Mouse (Mus musculus): ENCODE measurements around the gene Myo1d. TPM values are rescaled to one million over a fixed set of nuclear protein-coding genes. Genes with fewer than 3 reads are reported as not detected.
A peak's percentile ranks its signal among the peaks of the same experiment; 100 is the strongest.

Myo1d gene
- polyA plus RNA-seq, 1 experiment from 2014 or later: 2.9 TPM

GRCm38 (mm10) chr11:80789647-80790240 lies 9.9 kb upstream of the Myo1d start:
- Histone ChIP-seq H3K4me3 (ENCODE audit: low read depth, low read length) (no peak overlapping the region), H3K27me3 (ENCODE audit: control insufficient read depth, insufficient read depth, low read depth, low read length) (0 out of 2 replicates have a peak, but pooled peaks cover 2% of the 10 kb centered on the region), H3K9me3 (replicated peaks; ENCODE audit: control insufficient read depth, low read length, poor library complexity, severe bottlenecking) (no peaks in the 10 kb centered on the region), H3K4me1 (ENCODE audit: control insufficient read depth, insufficient read depth, low read length) (no peaks in the 10 kb centered on the region), H3K36me3 (ENCODE audit: control insufficient read depth, insufficient read depth, low read length) (no peaks in the 10 kb centered on the region), H3K27ac (ENCODE audit: low read length) (no peak overlapping the region), H3K4me2 (ENCODE audit: low read length) (no peak overlapping the region), H3K9ac (ENCODE audit: low read depth, low read length) (no peak overlapping the region)
- 70% methylated on average over 7 of the region's 7 CpGs for WGBS
- no peak for ATAC-seq

GRCm38 (mm10) chr11:80785672-80786071 lies 5.8 kb upstream of the Myo1d start:
- WGBS: 86% methylated on average over 5 of the region's 5 CpGs
- Histone ChIP-seq H3K9ac (ENCODE audit: low read depth, low read length) (no peak overlapping the region), H3K27ac (ENCODE audit: low read length) (no peak overlapping the region), H3K27me3 (ENCODE audit: control insufficient read depth, insufficient read depth, low read depth, low read length) (0 out of 2 replicates have a peak, but pooled peaks cover 2% of the 10 kb centered on the region), H3K4me1 (ENCODE audit: control insufficient read depth, insufficient read depth, low read length) (no peaks in the 10 kb centered on the region), H3K9me3 (replicated peaks; ENCODE audit: control insufficient read depth, low read length, poor library complexity, severe bottlenecking) (no peaks in the 10 kb centered on the region), H3K4me3 (ENCODE audit: low read depth, low read length) (no peak overlapping the region), H3K36me3 (ENCODE audit: control insufficient read depth, insufficient read depth, low read length) (no peaks in the 10 kb centered on the region), H3K4me2 (ENCODE audit: low read length) (no peak overlapping the region)
- ATAC-seq: no peak

DNA sequence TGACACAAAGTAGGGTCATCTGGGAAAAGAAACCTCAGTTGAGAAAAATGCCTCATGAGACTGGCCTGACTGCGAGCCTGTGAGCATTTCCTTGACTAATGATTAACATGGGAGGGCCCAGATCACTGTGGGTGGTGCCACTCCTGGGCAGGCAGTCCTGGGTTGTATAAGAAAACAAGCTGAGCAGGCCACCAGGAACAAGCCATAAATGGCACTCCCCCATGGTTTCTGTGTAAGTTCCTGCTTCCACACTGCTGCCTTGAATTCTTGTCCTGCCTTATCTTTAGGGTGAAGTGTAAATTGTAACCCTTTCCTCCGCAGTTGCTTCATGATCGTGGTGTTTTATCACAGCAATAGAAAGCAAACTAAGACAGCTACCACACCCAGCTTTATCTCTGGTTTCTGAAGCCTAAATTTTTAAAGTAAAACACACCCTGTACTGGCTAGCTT lies 4.5 kb upstream of the Myo1d start:
- H3K27ac ChIP-seq (ENCODE audit: low read length): no peak overlapping the region
- H3K4me3 ChIP-seq (ENCODE audit: low read depth, low read length): no peak overlapping the region
- H3K9me3 ChIP-seq (replicated peaks; ENCODE audit: control insufficient read depth, low read length, poor library complexity, severe bottlenecking): no peaks in the 10 kb centered on the region
- 0 out of 2 replicates have a peak, but pooled peaks cover 2% of the 10 kb centered on the region for H3K27me3 ChIP-seq (ENCODE audit: control insufficient read depth, insufficient read depth, low read depth, low read length)
- H3K4me1 ChIP-seq (ENCODE audit: control insufficient read depth, insufficient read depth, low read length): peaks cover under 1% of the 10 kb centered on the region; the same call in 1 of the 2 replicates
- no peak for ATAC-seq
- H3K9ac ChIP-seq (ENCODE audit: low read depth, low read length): no peak overlapping the region
- 64% methylated on average over 3 of the region's 3 CpGs for WGBS
- no peaks in the 10 kb centered on the region for H3K36me3 ChIP-seq (ENCODE audit: control insufficient read depth, insufficient read depth, low read length)
- H3K4me2 ChIP-seq (ENCODE audit: low read length): no peak overlapping the region

- Histone ChIP-seq H3K4me3 (ENCODE audit: low read depth, low read length) (no peak overlapping the region), H3K9me3 (replicated peaks; ENCODE audit: control insufficient read depth, low read length, poor library complexity, severe bottlenecking) (no peaks in the 10 kb centered on the region), H3K4me2 (ENCODE audit: low read length) (no peak overlapping the region), H3K27ac (ENCODE audit: low read length) (no peak overlapping the region), H3K4me1 (ENCODE audit: control insufficient read depth, insufficient read depth, low read length) (peaks cover 6% of the 10 kb centered on the region; the same call in 1 of the 2 replicates), H3K36me3 (ENCODE audit: control insufficient read depth, insufficient read depth, low read length) (no peaks in the 10 kb centered on the region), H3K9ac (ENCODE audit: low read depth, low read length) (no peak overlapping the region), H3K27me3 (ENCODE audit: control insufficient read depth, insufficient read depth, low read depth, low read length) (0 out of 2 replicates have a peak, but pooled peaks cover 2% of the 10 kb centered on the region)
- WGBS: 82% methylated on average over 7 of the region's 7 CpGs
- no peak for ATAC-seq
These were observed 3.6 kb upstream of the Myo1d start for GRCm38 (mm10) chr11:80783460-80783859.

GRCm38 (mm10) chr11:80781535-80781934 lies 1.7 kb upstream of the Myo1d start:
- Histone ChIP-seq H3K27ac (ENCODE audit: low read length) (no peak overlapping the region), H3K4me2 (ENCODE audit: low read length) (no peak overlapping the region), H3K27me3 (ENCODE audit: control insufficient read depth, insufficient read depth, low read depth, low read length) (peaks cover 2% of the 10 kb centered on the region; the same call in 1 of the 2 replicates), H3K36me3 (ENCODE audit: control insufficient read depth, insufficient read depth, low read length) (no peaks in the 10 kb centered on the region), H3K9me3 (replicated peaks; ENCODE audit: control insufficient read depth, low read length, poor library complexity, severe bottlenecking) (no peaks in the 10 kb centered on the region), H3K9ac (ENCODE audit: low read depth, low read length) (no peak overlapping the region), H3K4me3 (ENCODE audit: low read depth, low read length) (no peak overlapping the region), H3K4me1 (ENCODE audit: control insufficient read depth, insufficient read depth, low read length) (peaks cover 6% of the 10 kb centered on the region; the same call in 1 of the 2 replicates)
- WGBS: 89% methylated on average over 2 of the region's 2 CpGs
- ATAC-seq: no peak

DNA sequence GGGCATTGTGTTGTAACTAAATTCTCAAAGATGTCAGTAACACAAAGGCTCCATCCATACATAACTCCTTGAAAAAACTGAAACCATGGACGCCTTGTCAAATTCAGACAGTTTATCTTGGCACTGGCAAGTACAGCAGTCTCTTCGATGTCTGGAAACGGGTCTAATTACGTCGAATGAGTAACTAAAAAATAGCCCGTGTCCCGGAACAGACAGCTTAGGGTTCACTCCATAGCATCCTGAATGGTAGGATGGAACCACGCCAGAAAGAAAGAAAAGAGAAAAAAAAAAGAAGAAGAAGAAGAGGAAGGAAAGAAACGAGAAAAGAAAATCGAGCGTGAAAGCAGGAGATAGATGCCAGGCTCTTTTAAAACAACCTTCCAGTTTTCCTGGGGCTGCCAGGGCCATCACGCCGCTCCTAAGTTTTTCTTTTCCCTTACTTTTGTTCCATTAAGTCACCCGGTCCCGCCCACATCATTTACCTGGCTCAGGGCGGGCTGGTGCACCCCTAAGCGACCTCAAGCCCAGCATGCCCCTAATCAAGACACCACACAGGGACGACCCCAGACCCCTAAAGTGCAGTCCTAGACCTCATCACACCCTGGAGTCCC lies 804 bp downstream of the Myo1d start:
- Histone ChIP-seq H3K27ac (ENCODE audit: low read length) (no peak overlapping the region), H3K4me2 (ENCODE audit: low read length) (peak overlapping the region; percentile 79), H3K4me3 (ENCODE audit: low read depth, low read length) (peak overlapping the region; percentile 57), H3K36me3 (ENCODE audit: control insufficient read depth, insufficient read depth, low read length) (no peaks in the 10 kb centered on the region), H3K9me3 (replicated peaks; ENCODE audit: control insufficient read depth, low read length, poor library complexity, severe bottlenecking) (no peaks in the 10 kb centered on the region), H3K4me1 (ENCODE audit: control insufficient read depth, insufficient read depth, low read length) (peaks cover 6% of the 10 kb centered on the region; the same call in 1 of the 2 replicates), H3K27me3 (ENCODE audit: control insufficient read depth, insufficient read depth, low read depth, low read length) (no peaks in the 10 kb centered on the region; the same call in 1 of the 2 replicates), H3K9ac (ENCODE audit: low read depth, low read length) (peak overlapping the region; percentile 57)
- 4% methylated on average over 18 of the region's 18 CpGs for WGBS
- ATAC-seq: no peak; the same call in 1 of the 2 replicates

DNA sequence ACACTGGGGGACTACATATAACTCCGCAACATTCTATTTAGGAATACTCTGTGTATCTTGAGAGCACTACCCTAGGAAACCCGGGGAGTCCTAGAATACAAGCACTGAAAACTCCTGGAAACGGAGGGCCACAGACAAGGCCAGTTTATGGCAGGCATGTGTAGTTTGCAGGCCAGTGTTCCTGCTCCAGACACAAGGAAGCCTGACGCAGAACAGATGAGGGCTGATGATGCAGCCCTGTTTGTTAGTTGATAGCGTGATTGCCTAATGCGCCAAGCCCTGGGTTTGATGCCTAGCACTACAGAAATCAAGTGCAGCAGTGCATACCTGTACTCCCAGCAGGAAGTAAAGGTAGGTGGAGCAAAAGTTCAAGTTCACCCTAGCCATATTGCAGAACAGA lies 1.7 kb downstream of the Myo1d start:
- ATAC-seq: no peak
- no peak overlapping the region for H3K4me2 ChIP-seq (ENCODE audit: low read length)
- no peaks in the 10 kb centered on the region; the same call in 1 of the 2 replicates for H3K27me3 ChIP-seq (ENCODE audit: control insufficient read depth, insufficient read depth, low read depth, low read length)
- no peak overlapping the region for H3K27ac ChIP-seq (ENCODE audit: low read length)
- no peak overlapping the region for H3K4me3 ChIP-seq (ENCODE audit: low read depth, low read length)
- H3K9me3 ChIP-seq (replicated peaks; ENCODE audit: control insufficient read depth, low read length, poor library complexity, severe bottlenecking): no peaks in the 10 kb centered on the region
- no peaks in the 10 kb centered on the region for H3K36me3 ChIP-seq (ENCODE audit: control insufficient read depth, insufficient read depth, low read length)
- WGBS: 75% methylated on average over 6 of the region's 6 CpGs
- no peak overlapping the region for H3K9ac ChIP-seq (ENCODE audit: low read depth, low read length)
- H3K4me1 ChIP-seq (ENCODE audit: control insufficient read depth, insufficient read depth, low read length): peaks cover 6% of the 10 kb centered on the region; the same call in 1 of the 2 replicates

GRCm38 (mm10) chr11:80777708-80778107 lies 2.1 kb downstream of the Myo1d start:
- no peak for ATAC-seq
- peaks cover 6% of the 10 kb centered on the region; the same call in 1 of the 2 replicates for H3K4me1 ChIP-seq (ENCODE audit: control insufficient read depth, insufficient read depth, low read length)
- no peaks in the 10 kb centered on the region for H3K36me3 ChIP-seq (ENCODE audit: control insufficient read depth, insufficient read depth, low read length)
- H3K4me3 ChIP-seq (ENCODE audit: low read depth, low read length): no peak overlapping the region
- no peaks in the 10 kb centered on the region for H3K9me3 ChIP-seq (replicated peaks; ENCODE audit: control insufficient read depth, low read length, poor library complexity, severe bottlenecking)
- H3K9ac ChIP-seq (ENCODE audit: low read depth, low read length): no peak overlapping the region
- no peak overlapping the region for H3K27ac ChIP-seq (ENCODE audit: low read length)
- H3K27me3 ChIP-seq (ENCODE audit: control insufficient read depth, insufficient read depth, low read depth, low read length): no peaks in the 10 kb centered on the region; the same call in 1 of the 2 replicates
- no peak overlapping the region for H3K4me2 ChIP-seq (ENCODE audit: low read length)
- WGBS: 94% methylated on average over 2 of the region's 2 CpGs

DNA sequence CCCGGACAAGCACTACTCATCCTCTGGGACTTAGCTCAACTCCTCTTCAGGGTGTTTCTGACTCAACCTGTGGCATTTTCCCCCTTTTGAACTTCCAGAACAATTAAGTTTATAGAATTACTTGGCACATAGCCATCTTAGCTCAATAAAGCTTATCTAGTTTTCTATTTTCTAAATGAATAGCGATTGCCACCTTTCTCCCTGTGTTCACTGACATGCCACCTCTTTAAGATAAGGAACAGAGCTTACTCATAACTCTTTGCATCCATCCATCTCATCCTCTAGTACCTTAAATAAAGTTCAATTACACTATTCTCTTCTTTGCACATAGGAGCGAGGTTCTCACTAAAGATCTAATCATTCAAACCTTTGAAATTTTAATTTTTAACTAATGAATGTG lies 4.3 kb downstream of the Myo1d start:
- H3K27ac ChIP-seq (ENCODE audit: low read length): no peak overlapping the region

More for the DNA sequence above, 4.3 kb downstream of the Myo1d start:
- H3K27me3 ChIP-seq (ENCODE audit: control insufficient read depth, insufficient read depth, low read depth, low read length): no peaks in the 10 kb centered on the region; the same call in 1 of the 2 replicates
- WGBS: 87% methylated on average over 3 of the region's 3 CpGs
- no peaks in the 10 kb centered on the region for H3K9me3 ChIP-seq (replicated peaks; ENCODE audit: control insufficient read depth, low read length, poor library complexity, severe bottlenecking)
- H3K9ac ChIP-seq (ENCODE audit: low read depth, low read length): no peak overlapping the region
- no peaks in the 10 kb centered on the region for H3K36me3 ChIP-seq (ENCODE audit: control insufficient read depth, insufficient read depth, low read length)
- H3K4me3 ChIP-seq (ENCODE audit: low read depth, low read length): no peak overlapping the region
- no peak for ATAC-seq
- peaks cover 6% of the 10 kb centered on the region; the same call in 1 of the 2 replicates for H3K4me1 ChIP-seq (ENCODE audit: control insufficient read depth, insufficient read depth, low read length)
- no peak overlapping the region for H3K4me2 ChIP-seq (ENCODE audit: low read length)

All from midbrain, embryonic 16.5 days (tissue).